Mouse (Mus musculus) megakaryocyte, adult 5-6 weeks (primary cell): ENCODE results near the gene Tgtp2. TPM values are rescaled to one million over a fixed set of nuclear protein-coding genes. Genes with fewer than 3 reads are reported as not detected.

Source experiments
- total RNA-seq, 2 experiments: library from RNA; stranded (forward) in 1 of 2; stranded (reverse) in 1 of 2; fragments of 153-499, 151-499 nt in 1 of 2; fragments of 221-1000, 200-1000 nt in 1 of 2; gene quantifications; 2 replicates each; pipeline versions ENCODE4 v1.2.3 to v1.2.4; 2015 to 2017

The Tgtp2 gene
- total RNA-seq, 2 experiments from 2014 or later: 12.4 to 30.2 TPM

Other genes with a start within 250 kb of the Tgtp2 start
- 11.8 and 13.6 TPM in 2 replicates for gene Trim41, start 246.9 kb downstream of the Tgtp2 start, total RNA-seq (2015)
- 39.2 and 43.7 TPM in 2 replicates for gene Trim41, start 246.9 kb downstream of the Tgtp2 start, total RNA-seq (2017)
- 0.51 and 0.68 TPM in 2 replicates for gene Trim7, start 238.1 kb downstream of the Tgtp2 start, total RNA-seq (2015)
- 0.18 and 0.57 TPM in 2 replicates for gene Trim7, start 238.1 kb downstream of the Tgtp2 start, total RNA-seq (2017)
- 6.1 and 8.5 TPM in 2 replicates for gene Gm12184, start 237.6 kb downstream of the Tgtp2 start, total RNA-seq (2015)
- 4.6 and 12.1 TPM in 2 replicates for gene Gm12184, start 237.6 kb downstream of the Tgtp2 start, total RNA-seq (2017)
- gene Irgm1, start 192.5 kb downstream of the Tgtp2 start, total RNA-seq (2015): 59.0 and 67.2 TPM in 2 replicates
- gene Irgm1, start 192.5 kb downstream of the Tgtp2 start, total RNA-seq (2017): 54.1 and 62.0 TPM in 2 replicates
- gene Gm5431, start 162.0 kb downstream of the Tgtp2 start, total RNA-seq (2015): 13.1 and 15.9 TPM in 2 replicates
- 12.0 and 15.0 TPM in 2 replicates for gene Gm5431, start 162.0 kb downstream of the Tgtp2 start, total RNA-seq (2017)
- 78.1 and 81.3 TPM in 2 replicates for gene Psme2b, start 118.0 kb downstream of the Tgtp2 start, total RNA-seq (2015)
- gene Psme2b, start 118.0 kb downstream of the Tgtp2 start, total RNA-seq (2017): 47.3 and 50.2 TPM in 2 replicates
- 0.31 and 0.57 TPM in 2 replicates for gene Olfr56, start 85.3 kb downstream of the Tgtp2 start, total RNA-seq (2015)
- 0.55 and 0.61 TPM in 2 replicates for gene Olfr56, start 85.3 kb downstream of the Tgtp2 start, total RNA-seq (2017)
- 81.9 and 87.8 TPM in 2 replicates for gene 9930111J21Rik1, start 84.8 kb downstream of the Tgtp2 start, total RNA-seq (2015)
- gene 9930111J21Rik1, start 84.8 kb downstream of the Tgtp2 start, total RNA-seq (2017): 57.0 and 58.4 TPM in 2 replicates
- gene Gm12185, start 72.0 kb downstream of the Tgtp2 start, total RNA-seq (2015): 0.22 and 0.27 TPM in 2 replicates
- 0.11 and 5.7 TPM in 2 replicates for gene Gm12185, start 72.0 kb downstream of the Tgtp2 start, total RNA-seq (2017)
- 2.0 and 3.2 TPM in 2 replicates for gene Tgtp1, start 70.0 kb downstream of the Tgtp2 start, total RNA-seq (2015)
- 1.5 and 10.8 TPM in 2 replicates for gene Tgtp1, start 70.0 kb downstream of the Tgtp2 start, total RNA-seq (2017)
- 180 and 184 TPM in 2 replicates for gene 9930111J21Rik2, start 13.0 kb downstream of the Tgtp2 start, total RNA-seq (2015)
- 161 and 172 TPM in 2 replicates for gene 9930111J21Rik2, start 13.0 kb downstream of the Tgtp2 start, total RNA-seq (2017)
- 92.4 and 108 TPM in 2 replicates for gene Ifi47, start 12.4 kb upstream of the Tgtp2 start, total RNA-seq (2015)
- 39.4 and 46.3 TPM in 2 replicates for gene Ifi47, start 12.4 kb upstream of the Tgtp2 start, total RNA-seq (2017)
- not detected in 2 replicates for gene Olfr1396, start 50.7 kb upstream of the Tgtp2 start, total RNA-seq (2015)
- gene Olfr1396, start 50.7 kb upstream of the Tgtp2 start, total RNA-seq (2017): not detected in 2 replicates
- gene Olfr1395, start 78.1 kb upstream of the Tgtp2 start, total RNA-seq (2015): not detected in 2 replicates
- gene Olfr1395, start 78.1 kb upstream of the Tgtp2 start, total RNA-seq (2017): not detected in 2 replicates
- not detected in 2 replicates for gene Olfr1394, start 90.2 kb upstream of the Tgtp2 start, total RNA-seq (2015)
- gene Olfr1394, start 90.2 kb upstream of the Tgtp2 start, total RNA-seq (2017): not detected in 2 replicates
- 1.6 and 1.7 TPM in 2 replicates for gene Btnl9, start 123.0 kb upstream of the Tgtp2 start, total RNA-seq (2015)
- 2.3 and 4.2 TPM in 2 replicates for gene Btnl9, start 123.0 kb upstream of the Tgtp2 start, total RNA-seq (2017)
- 46.3 and 59.7 TPM in 2 replicates for gene Zfp62, start 139.1 kb upstream of the Tgtp2 start, total RNA-seq (2015)
- 59.0 and 80.3 TPM in 2 replicates for gene Zfp62, start 139.1 kb upstream of the Tgtp2 start, total RNA-seq (2017)
- 33.6 and 36.0 TPM in 2 replicates for gene Mgat1, start 180.0 kb upstream of the Tgtp2 start, total RNA-seq (2015)
- gene Mgat1, start 180.0 kb upstream of the Tgtp2 start, total RNA-seq (2017): 42.6 and 42.9 TPM in 2 replicates
- gene Olfr1393, start 214.1 kb upstream of the Tgtp2 start, total RNA-seq (2015): not detected in 2 replicates
- not detected in 2 replicates for gene Olfr1393, start 214.1 kb upstream of the Tgtp2 start, total RNA-seq (2017)
- gene Olfr1392, start 221.1 kb upstream of the Tgtp2 start, total RNA-seq (2015): 0.84 TPM in 1 of 2 replicates, not detected in the other
- not detected in 2 replicates for gene Olfr1392, start 221.1 kb upstream of the Tgtp2 start, total RNA-seq (2017)
- not detected in 2 replicates for gene Olfr10, start 240.5 kb upstream of the Tgtp2 start, total RNA-seq (2015)
- not detected in 2 replicates for gene Olfr10, start 240.5 kb upstream of the Tgtp2 start, total RNA-seq (2017)